ENCODE assay signal across 28 mouse cellular contexts in the genomic region with DNA sequence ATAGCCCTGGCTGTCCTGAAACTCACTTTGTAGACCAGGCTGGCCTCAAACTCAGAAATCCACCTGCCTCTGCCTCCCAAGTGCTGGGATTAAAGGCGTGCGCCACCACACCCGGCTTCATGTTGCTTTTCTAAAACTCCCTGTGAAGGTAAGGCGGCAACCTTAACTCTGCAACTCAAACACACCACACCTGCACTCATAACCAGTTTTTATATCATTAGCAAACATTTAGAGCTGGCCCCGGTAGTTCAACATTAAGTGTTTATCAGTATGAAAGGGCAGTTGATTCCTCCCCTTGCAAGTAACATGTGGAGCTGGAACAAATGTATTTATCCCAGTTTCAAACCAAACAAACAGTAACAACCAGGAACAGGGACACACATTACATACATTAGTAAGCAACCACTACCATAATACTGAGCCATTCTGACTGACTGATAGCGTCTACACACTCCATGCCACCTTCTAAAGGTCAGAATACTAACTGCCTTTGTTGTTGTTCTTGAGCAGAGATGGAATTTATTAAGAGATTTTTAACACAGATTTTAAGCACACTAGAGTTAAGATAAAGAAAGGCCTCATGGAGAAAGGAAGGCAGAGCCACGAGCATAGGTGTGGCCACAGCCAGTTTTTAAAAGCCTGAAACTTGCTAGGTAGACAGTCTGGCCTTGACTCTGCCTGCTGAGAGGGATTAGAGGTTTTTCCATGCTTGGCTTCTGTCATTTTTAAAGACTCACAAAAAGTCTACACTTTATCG.
A peak's percentile ranks its signal among the peaks of the same experiment; 100 is the strongest.
DNase-seq lines count a peak whose midpoint lies in the region; ATAC-seq and TF ChIP-seq lines count a peak whose summit lies in the region.
"Had no signal": no experiment of that assay in that cellular context is flagged by ENCODE, and none has a peak within 500 bp of the region (broad histone marks: within the 10 kb centered on the region; RNA-seq: fewer than 3 reads in every experiment).

No protein-coding gene starts in this region.

- TF ChIP-seq CTCF in heart, adult 2 months (IDR thresholded peaks at IDR 0.05): no peak
- no peak for TF ChIP-seq CTCF in lung, postnatal 0 days (IDR thresholded peaks at IDR 0.05)
- TF ChIP-seq CTCF in stomach, postnatal 0 days (IDR thresholded peaks at IDR 0.05; ENCODE audit: low read depth): no peak

- H3K9me3 ChIP-seq in heart, embryonic 12.5 days (replicated peaks): no peaks in the 10 kb centered on the region
- H3K9me3 ChIP-seq in lung, postnatal 0 days (ENCODE audit: low read length): no peaks in the 10 kb centered on the region
- H3K9me3 ChIP-seq in stomach, postnatal 0 days (ENCODE audit: control insufficient read depth, low read length): no peaks in the 10 kb centered on the region
- H3K9me3 ChIP-seq: embryonic facial prominence, embryonic 13.5 days; embryonic facial prominence, embryonic 15.5 days; forebrain, embryonic 10.5 days; forebrain, embryonic 12.5 days; G1E had no signal

- H3K27me3 ChIP-seq in heart, embryonic 12.5 days (replicated peaks): no peaks in the 10 kb centered on the region
- H3K27me3 ChIP-seq in heart, adult 2 months (ENCODE audit: control insufficient read depth, insufficient read depth, low read length): no peaks in the 10 kb centered on the region
- H3K27me3 ChIP-seq in lung, postnatal 0 days (replicated peaks; ENCODE audit: insufficient read depth, low read length): no peaks in the 10 kb centered on the region
- H3K27me3 ChIP-seq in stomach, postnatal 0 days (ENCODE audit: control insufficient read depth, insufficient read depth, low read length): no peaks in the 10 kb centered on the region
- H3K27me3 ChIP-seq: CH12.LX; embryonic facial prominence, embryonic 13.5 days; embryonic facial prominence, embryonic 15.5 days; forebrain, embryonic 12.5 days; Patski had no signal

- peak overlapping the region; percentile 45; the same call in 1 of the 2 replicates for H3K27ac ChIP-seq in heart, embryonic 12.5 days (ENCODE audit: poor library complexity, severe bottlenecking)
- H3K27ac ChIP-seq in heart, adult 2 months: no peak overlapping the region
- peak overlapping the region; percentile 16; the same call in 1 of the 2 replicates for H3K27ac ChIP-seq in lung, postnatal 0 days (ENCODE audit: low read length)
- H3K27ac ChIP-seq in stomach, postnatal 0 days (replicated peaks): peak overlapping the region; percentile 65
- H3K27ac ChIP-seq: embryonic facial prominence, embryonic 13.5 days; embryonic facial prominence, embryonic 15.5 days; forebrain, embryonic 10.5 days; forebrain, embryonic 12.5 days had no signal

- no peak for DNase-seq in heart, adult 2 months
- peak; percentile 62 for DNase-seq in lung, postnatal 0 days (ENCODE audit: low spot score)
- no peak for DNase-seq in lung, postnatal 36 days
- peak; percentile 56 for DNase-seq in stomach, postnatal 0 days (ENCODE audit: low spot score)
- DNase-seq in left cerebral cortex, postnatal 4 days: no peak
- DNase-seq: adrenal gland, adult 8-10 months; adrenal gland, postnatal 14 days; adrenal gland, postnatal 36 days; B cell, adult 2 months; cerebellum, adult 11-12 months; cerebellum, adult 2 months; cerebellum, adult 9-10 months; cerebellum, postnatal 10 days; cerebellum, postnatal 25 days; embryo, embryonic 11 days had no signal

- H3K9ac ChIP-seq in heart, embryonic 12.5 days: no peak overlapping the region
- H3K9ac ChIP-seq in heart, adult 2 months (ENCODE audit: low read depth, low read length): no peak overlapping the region
- H3K9ac ChIP-seq in lung, postnatal 0 days (replicated peaks; ENCODE audit: low read depth): no peak overlapping the region
- H3K9ac ChIP-seq in stomach, postnatal 0 days (ENCODE audit: low read length): no peak overlapping the region
- H3K9ac ChIP-seq: embryonic facial prominence, embryonic 13.5 days; embryonic facial prominence, embryonic 15.5 days; forebrain, embryonic 12.5 days had no signal

- no peak for ATAC-seq in heart, embryonic 12.5 days (ENCODE audit: insufficient number of reproducible peaks, low FRiP score)
- ATAC-seq in lung, postnatal 0 days: peak; percentile 75
- ATAC-seq in stomach, postnatal 0 days (ENCODE audit: low FRiP score, low TSS enrichment): peak; percentile 87
- ATAC-seq: activated CD4-positive, CD25-positive, alpha-beta regulatory T cell, adult 4 months; CD4-positive, CD25-positive, alpha-beta regulatory T cell, adult 4 months; forebrain, embryonic 14.5 days; forebrain, embryonic 16.5 days; Patski had no signal

- intact Hi-C loops in heart, adult 2 months (cut with DNase I): no loop called here
- intact Hi-C loops in left cerebral cortex, postnatal 4 days (cut with DNase I): no loop called here

- no peak for TF ChIP-seq POLR2A in heart, adult 2 months (IDR thresholded peaks at IDR 0.05; ENCODE audit: insufficient read depth, low read depth, low read length)

- H3K36me3 ChIP-seq in heart, embryonic 12.5 days: peaks cover 54% of the 10 kb centered on the region
- H3K36me3 ChIP-seq in heart, adult 2 months (ENCODE audit: control insufficient read depth, insufficient read depth, low read length): no peaks in the 10 kb centered on the region; the same call in none of the 2 replicates
- H3K36me3 ChIP-seq in lung, postnatal 0 days (ENCODE audit: insufficient read depth, low read length): peaks cover 19% of the 10 kb centered on the region; the same call in 1 of the 2 replicates
- no peaks in the 10 kb centered on the region; the same call in 1 of the 2 replicates for H3K36me3 ChIP-seq in stomach, postnatal 0 days (ENCODE audit: control insufficient read depth, insufficient read depth, low read length)
- H3K36me3 ChIP-seq: G1E had no signal

- no peak overlapping the region for H3K4me3 ChIP-seq in heart, embryonic 12.5 days
- no peak overlapping the region for H3K4me3 ChIP-seq in heart, adult 2 months
- H3K4me3 ChIP-seq in lung, postnatal 0 days (ENCODE audit: low read depth, low read length): no peak overlapping the region
- H3K4me3 ChIP-seq in stomach, postnatal 0 days (ENCODE audit: low read depth, low read length): no peak overlapping the region
- H3K4me3 ChIP-seq: embryonic facial prominence, embryonic 13.5 days; embryonic facial prominence, embryonic 15.5 days; erythroblast, embryonic 14.5 days; forebrain, embryonic 10.5 days; forebrain, embryonic 12.5 days had no signal

- TF ChIP-seq EP300 in heart, adult 2 months (IDR thresholded peaks at IDR 0.05; ENCODE audit: insufficient read depth, low read depth, low read length): no peak
- TF ChIP-seq EP300 in lung, postnatal 0 days (IDR thresholded peaks at IDR 0.05): peak; percentile 70
- no peak for TF ChIP-seq EP300 in stomach, postnatal 0 days (optimal IDR thresholded peaks at IDR 0.05)

- WGBS in heart, embryonic 12.5 days: 80% methylated on average over 8 of the region's 8 CpGs
- WGBS in heart, adult 2 months: 94% methylated on average over 8 of the region's 8 CpGs
- 73% methylated on average over 8 of the region's 8 CpGs for WGBS in lung, postnatal 0 days
- 73% methylated on average over 8 of the region's 8 CpGs for whole genome bisulfite sequencing in stomach, postnatal 0 days

- H3K79me2 ChIP-seq in heart, adult 2 months (replicated peaks; ENCODE audit: control insufficient read depth, insufficient read depth, low read length): no peaks in the 10 kb centered on the region

- H3K4me1 ChIP-seq in heart, embryonic 12.5 days (replicated peaks): peaks cover 23% of the 10 kb centered on the region
- H3K4me1 ChIP-seq in heart, adult 2 months (ENCODE audit: control insufficient read depth, insufficient read depth, low read length): no peaks in the 10 kb centered on the region
- H3K4me1 ChIP-seq in lung, postnatal 0 days (ENCODE audit: insufficient read depth, low read depth, low read length): no peaks in the 10 kb centered on the region; the same call in 1 of the 2 replicates
- H3K4me1 ChIP-seq in stomach, postnatal 0 days (replicated peaks; ENCODE audit: control insufficient read depth, insufficient read depth): no peaks in the 10 kb centered on the region
- H3K4me1 ChIP-seq: embryonic facial prominence, embryonic 13.5 days; embryonic facial prominence, embryonic 15.5 days; forebrain, embryonic 10.5 days; forebrain, embryonic 12.5 days had no signal

- H3K4me2 ChIP-seq in heart, embryonic 12.5 days: no peak overlapping the region
- H3K4me2 ChIP-seq in lung, postnatal 0 days (replicated peaks; ENCODE audit: low read depth, low read length): no peak overlapping the region
- H3K4me2 ChIP-seq in stomach, postnatal 0 days (replicated peaks; ENCODE audit: low read depth): no peak overlapping the region
- H3K4me2 ChIP-seq: embryonic facial prominence, embryonic 13.5 days; embryonic facial prominence, embryonic 15.5 days; forebrain, embryonic 12.5 days had no signal

Comparison
In these comparisons a context has a peak if more than half of its experiments do, and no peak if none do; other contexts are left out.
1. DNase-seq: peak in lung, postnatal 0 days (single experiment) and stomach, postnatal 0 days (single experiment); none in heart, adult 2 months (0 of 2), lung, postnatal 36 days (single experiment) and left cerebral cortex, postnatal 4 days (single experiment).